Mouse (Mus musculus) forelimb bud, embryonic 11.5 days (tissue): Measurements from ENCODE around the gene Tspyl2.
"Not testable (repeated sequence)": the region's sequence is repeated elsewhere in the genome, so short reads cannot be mapped to it uniquely, and the experiment has no call there.

Source experiments
- DNase-seq: peaks from one replicate; pipeline ENCODE4 v3.0.0-alpha.2; 2012; ENCODE audit warnings: low read depth, low spot score

Tspyl2 gene

GRCm38 (mm10) chrX:152342358-152342901, at the start of gene Tspyl2:
Gene Tspyl2 (minus strand): TSS chrX:152342425.
- DNase-seq, result peak; percentile 95

DNA sequence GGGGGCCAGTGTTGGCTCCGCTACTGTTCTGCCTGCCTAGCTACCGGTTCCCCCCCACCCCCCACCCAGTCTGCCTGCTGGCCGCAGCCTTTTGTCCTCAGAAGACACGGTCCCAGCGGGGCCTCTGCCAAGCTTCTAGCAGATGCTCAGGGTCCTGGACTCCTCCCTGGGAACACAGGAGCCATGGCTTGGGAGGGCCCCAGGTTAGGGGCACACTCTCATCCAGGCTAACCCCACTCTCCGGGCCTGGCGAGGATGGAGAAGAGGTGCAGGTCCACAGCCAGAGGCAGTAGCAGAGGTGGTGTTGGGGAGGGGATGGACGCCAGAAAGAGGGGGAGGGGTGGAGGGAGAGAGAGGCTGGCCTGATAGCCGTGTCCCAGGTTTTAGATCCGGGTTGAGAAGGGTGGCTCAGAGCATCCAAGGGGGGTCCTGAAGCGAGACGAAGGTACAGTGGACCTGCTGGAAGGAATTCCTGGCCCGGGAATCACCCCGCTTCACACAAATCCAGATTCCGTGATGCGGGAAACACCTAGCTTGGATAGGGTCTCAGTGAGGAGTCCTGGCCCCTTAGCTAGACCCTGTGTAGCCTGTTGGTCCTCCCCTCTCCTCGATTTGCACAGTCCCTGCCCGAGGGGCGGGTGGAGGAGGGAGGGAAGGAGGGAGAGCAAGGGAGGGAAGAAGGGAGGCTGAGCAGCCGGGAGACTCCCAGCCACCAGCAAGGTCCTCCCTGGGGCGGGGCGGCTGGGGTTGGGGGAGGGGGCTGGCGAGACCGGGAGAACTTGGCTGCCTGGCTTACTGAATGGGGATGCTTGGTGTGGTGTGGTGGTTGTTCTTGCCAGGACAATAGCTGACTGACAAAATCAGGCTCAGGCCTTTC, 26.4 kb upstream of the Tspyl2 start, which contains the start of gene Gpr173:
Gene Gpr173, minus strand, starts transcription at position 308 of the 877 bp plus-strand sequence.
- DNase-seq, result peak; percentile 67

GRCm38 (mm10) chrX:152368054-152368396, 25.8 kb upstream of the Tspyl2 start:
- no peak for DNase-seq

- no peak for DNase-seq
Observed at GRCm38 (mm10) chrX:152366418-152366817, 24.2 kb upstream of the Tspyl2 start.

- DNase-seq, result peak; percentile 63
Observed at GRCm38 (mm10) chrX:152352553-152353153, 10.4 kb upstream of the Tspyl2 start.

DNA sequence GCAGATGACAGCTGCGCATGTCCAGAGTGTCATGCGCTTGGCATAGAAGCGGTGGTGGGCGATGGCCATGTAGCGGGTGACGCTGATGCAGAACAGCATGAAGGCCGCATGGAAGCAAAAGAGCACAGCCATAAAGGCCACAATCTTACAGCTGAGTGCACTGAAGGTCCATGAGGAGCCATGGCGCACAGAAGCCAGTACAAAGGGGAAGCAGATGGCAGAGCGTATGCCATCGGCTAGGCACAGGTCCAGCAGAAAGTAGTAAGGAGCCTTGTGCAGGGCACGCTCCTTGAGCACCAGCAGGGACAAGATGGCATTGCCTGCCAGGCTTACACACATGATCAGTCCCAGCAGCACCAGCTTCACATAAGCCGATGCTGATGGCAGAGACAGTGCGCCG, 4.8 kb upstream of the Tspyl2 start:
- DNase-seq, result no peak

- DNase-seq, result no peak
Observed at GRCm38 (mm10) chrX:152346587-152346986, 4.4 kb upstream of the Tspyl2 start.

GRCm38 (mm10) chrX:152342903-152343302, 678 bp upstream of the Tspyl2 start:
- DNase-seq, result no peak

- peak; percentile 8 for DNase-seq
Observed at GRCm38 (mm10) chrX:152341496-152341895, 729 bp downstream of the Tspyl2 start.

GRCm38 (mm10) chrX:152336546-152337332, 5.5 kb downstream of the Tspyl2 start:
- DNase-seq, result peak; percentile 91

- not testable (repeated sequence) for DNase-seq
Observed at GRCm38 (mm10) chrX:152336123-152336522, 6.1 kb downstream of the Tspyl2 start.

DNA sequence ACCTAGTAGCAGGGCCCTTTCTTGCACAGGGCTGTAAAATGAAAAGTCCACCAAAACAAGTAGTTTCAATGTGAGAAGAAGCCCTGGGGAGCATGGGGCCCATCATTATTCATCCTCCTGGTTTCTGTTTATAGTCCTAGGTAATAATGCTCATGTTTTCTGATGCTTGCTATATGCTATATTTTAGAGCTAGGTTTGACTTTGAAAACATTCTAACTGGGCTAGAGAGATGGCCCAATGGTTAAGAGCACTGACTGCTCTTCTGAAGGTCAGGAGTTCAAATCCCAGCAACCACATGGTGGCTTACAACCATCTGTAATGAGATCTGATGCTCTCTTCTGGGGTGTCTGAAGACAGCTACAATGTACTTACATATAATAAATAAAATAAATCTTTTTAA, 12.8 kb downstream of the Tspyl2 start:
- not testable (repeated sequence) for DNase-seq

DNA sequence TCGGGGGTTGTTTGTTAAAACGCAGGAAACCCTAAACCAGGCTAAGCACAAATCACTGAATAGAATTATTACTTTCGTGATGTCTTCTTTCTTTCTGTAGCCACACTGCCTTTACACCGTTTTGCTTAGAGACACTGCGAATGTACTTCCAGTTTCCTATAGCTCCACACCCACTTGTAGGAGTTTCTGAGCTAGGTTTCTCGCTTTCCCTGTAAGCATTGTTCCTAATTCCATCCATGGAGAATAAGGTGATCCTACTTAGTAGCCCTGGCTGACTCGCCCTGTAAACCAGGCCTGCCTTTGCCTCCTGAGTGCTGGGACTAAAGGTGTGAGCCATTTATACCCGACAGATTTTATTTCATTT, 14.6 kb downstream of the Tspyl2 start:
- DNase-seq, result no peak

DNA sequence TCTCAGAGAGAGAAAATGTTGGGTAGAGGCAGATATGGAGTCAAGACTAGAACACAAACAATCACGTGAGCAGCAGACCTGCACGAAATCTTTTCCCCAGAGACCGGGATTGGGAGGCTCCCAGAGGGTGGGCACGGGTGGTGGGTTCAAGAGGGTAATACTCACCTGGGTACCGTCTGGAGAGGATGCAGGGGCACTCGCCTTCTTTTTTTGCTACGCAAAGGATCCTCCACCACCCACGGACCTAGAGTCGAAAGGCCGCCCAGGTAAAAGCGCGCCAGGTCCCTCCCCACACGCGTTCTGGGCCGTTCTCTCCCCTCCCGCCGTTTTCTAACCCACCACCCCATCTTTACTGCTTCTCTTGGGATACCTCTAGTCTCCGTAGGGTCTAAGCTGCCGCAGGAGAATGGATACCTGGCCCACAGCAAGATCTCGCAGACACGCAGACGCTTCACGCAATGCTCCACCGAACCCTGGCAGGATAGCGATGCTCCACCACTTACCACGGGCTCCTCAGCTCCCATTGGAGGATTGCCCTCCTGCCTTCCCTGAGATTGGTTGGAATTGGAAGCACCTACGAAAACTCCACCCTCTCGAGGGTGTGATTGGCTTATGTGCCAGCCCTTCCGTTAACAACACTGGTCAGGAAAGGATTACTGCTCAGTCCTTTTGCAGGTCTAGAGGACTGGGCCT, 15.1 kb downstream of the Tspyl2 start, which contains the start of gene Kantr:
Gene Kantr, minus strand, starts transcription at position 500 of the 693 bp plus-strand sequence.
- DNase-seq, result peak; percentile 88

DNA sequence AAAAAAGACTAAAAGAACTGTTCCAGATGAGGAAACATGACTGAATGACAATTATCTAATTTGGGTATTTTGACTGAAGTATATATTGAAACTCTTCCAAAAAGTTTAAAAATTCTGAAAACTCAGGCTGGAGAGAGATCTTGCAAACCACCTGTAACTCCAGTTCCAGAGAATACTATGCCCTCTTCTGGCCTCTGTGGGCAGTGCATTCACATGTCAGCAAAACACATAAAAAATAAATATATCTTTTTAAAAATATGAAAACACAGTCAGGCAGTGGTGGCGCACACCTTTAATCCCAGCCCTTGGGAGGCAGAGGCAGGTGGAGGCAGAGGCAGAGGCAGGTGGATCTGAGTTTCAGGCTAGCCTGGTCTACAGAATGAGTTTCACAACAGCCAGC, 18.6 kb downstream of the Tspyl2 start:
- DNase-seq, result no peak

DNA sequence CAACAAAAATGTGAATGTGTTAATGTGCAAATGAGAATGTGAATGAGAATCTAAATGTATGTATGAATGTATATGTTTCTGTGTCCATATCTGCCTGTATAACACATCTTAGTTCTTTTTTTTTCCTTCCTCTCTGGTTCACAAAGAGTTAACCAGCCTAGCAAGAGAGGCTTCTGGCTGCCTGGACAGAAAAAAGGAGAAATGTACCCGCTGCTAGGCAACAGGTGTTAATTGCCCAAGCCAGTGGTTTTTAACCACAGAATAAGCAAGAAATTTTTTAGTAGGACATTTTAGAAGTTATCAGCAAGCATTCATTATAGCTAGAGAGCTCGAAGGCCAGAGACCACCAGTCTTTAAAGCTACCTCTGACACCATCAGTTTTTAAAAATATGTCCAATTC, 19.4 kb downstream of the Tspyl2 start:
- no peak for DNase-seq

- no peak for DNase-seq
Observed at GRCm38 (mm10) chrX:152320535-152320934, 21.7 kb downstream of the Tspyl2 start.

- no peak for DNase-seq
Observed at GRCm38 (mm10) chrX:152307942-152308341, 34.3 kb downstream of the Tspyl2 start.

DNA sequence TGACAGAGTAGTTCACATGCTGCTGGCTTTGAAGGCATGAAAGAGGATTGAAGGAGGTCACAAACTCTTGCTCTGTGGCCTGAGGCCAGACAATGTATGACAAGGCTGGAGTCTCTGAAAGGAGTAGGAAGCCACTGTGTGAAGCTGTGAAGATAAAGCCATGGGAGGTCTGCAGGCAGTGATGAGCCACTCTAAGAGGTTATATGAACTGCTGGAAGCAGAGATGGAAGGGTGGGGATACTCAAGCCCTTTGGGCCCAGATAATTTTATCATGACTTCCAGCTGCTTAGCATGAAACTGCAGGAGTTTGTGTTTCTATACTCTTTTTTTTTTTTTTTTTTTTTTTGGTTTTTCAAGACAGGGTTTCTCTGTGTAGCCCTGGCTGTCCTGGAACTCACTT, 34.9 kb downstream of the Tspyl2 start:
- no peak for DNase-seq

GRCm38 (mm10) chrX:152306224-152306623, 36.0 kb downstream of the Tspyl2 start:
- DNase-seq, result no peak

DNA sequence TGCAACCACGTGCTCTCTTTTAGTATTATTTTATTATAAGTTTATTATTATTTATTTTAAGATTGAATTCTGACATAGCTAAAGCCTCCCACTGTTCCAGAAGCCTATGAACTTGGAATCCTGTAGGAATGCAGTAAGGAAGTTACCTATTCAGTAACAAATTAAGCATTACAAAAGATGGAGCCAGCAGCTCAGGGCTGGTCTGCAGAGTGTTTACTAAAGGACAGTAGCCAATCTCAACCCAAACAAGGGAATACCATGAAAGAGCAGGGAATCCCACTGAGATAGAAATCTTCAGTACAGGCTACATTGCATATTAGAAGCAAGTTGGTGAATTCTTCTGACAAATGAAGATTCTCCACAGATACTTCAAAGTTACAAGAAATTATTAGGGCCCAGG, 55.2 kb downstream of the Tspyl2 start:
- DNase-seq, result not testable (repeated sequence)
